Mouse (Mus musculus) layer of hippocampus, adult 9-11 months (tissue): ENCODE results near the gene Amt.
A peak's percentile ranks its signal among the peaks of the same experiment; 100 is the strongest.
"Not testable (repeated sequence)": the region's sequence is repeated elsewhere in the genome, so short reads cannot be mapped to it uniquely, and the experiment has no call there.

Experiments
- DNase-seq: peaks from one replicate; pipeline ENCODE4 v3.0.0; 2022

Gene Amt

DNA sequence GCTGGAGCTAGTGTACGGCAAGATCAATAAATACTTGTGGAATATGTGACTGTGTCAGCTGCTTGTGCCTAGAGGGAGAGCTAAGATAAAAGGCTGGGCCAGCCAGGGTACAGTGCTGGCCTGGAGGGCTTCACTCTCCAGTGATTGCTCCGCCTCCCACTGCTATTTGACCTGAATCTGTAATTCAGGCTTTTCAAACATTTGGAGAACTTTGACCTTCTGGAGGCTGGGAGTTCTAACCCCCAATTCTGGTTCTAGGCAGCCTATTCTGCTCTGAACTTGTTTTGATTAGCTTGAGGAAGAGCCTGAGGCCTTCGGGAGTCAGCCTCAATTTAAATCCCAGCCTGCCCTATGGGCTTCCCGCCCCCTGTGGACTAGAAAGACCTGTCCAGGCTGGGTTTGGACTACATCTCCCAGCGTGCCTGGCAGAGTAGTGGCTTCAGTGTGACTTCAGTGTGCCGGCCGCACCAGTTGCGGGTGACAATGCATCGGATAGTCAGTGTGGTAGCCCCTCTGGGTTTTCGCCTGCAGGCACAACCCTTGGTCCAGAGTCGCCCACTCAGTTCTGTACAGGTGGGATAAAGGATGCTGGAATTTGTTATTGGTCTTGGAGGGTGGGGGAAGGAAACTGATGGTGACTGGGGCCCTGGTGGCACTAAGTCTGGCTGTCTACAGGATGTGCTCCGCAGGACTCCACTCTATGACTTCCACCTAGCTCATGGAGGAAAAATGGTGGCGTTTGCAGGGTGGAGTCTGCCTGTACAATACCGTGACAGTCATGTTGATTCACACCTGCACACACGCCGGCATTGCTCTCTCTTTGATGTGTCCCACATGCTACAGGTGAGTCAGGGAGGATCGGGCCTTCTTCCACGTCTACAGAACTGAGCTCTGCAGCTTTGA lies at the start of gene Amt:
Gene Amt, plus strand, starts transcription at position 401 of the 903 bp plus-strand sequence.
- no peak for DNase-seq

DNA sequence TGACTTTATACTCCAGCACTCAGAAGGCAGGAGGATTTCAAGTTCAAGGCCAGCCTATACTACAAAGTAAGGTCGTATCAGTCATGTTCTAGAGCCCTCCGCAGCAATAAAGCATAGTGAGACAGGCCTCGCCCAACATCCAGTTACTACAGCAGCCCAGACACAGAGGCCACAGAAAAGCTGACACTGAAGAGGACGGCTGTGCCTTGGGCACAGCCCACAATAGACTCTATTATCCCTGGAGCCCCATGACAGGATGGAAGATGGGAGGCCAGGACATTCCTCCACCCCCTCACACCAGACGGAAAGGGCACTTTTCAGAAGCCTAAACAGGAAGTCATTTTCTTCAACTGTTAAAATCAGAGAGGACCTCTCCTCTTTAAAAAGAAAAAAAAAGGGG lies 47.7 kb upstream of the Amt start:
- no peak for DNase-seq

DNA sequence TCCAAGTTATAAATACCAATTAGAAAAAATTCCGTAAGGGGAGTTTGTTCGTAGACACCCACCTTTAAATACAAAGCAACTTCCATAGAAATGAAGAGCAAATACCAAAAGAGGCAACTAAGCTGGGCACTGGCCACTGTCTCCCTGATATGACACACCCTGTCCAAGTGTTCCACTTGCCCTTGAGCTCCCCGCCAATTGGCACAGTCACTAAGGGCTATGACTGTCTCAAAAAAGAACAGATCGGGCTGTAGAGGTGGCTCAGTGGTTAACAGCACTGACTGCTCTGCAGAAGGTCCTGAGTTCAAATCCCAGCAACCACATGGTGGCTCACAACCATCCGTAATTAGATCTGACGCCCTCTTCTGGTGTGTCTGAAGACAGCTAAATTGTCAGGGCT lies 44.8 kb upstream of the Amt start:
- DNase-seq: no peak

DNA sequence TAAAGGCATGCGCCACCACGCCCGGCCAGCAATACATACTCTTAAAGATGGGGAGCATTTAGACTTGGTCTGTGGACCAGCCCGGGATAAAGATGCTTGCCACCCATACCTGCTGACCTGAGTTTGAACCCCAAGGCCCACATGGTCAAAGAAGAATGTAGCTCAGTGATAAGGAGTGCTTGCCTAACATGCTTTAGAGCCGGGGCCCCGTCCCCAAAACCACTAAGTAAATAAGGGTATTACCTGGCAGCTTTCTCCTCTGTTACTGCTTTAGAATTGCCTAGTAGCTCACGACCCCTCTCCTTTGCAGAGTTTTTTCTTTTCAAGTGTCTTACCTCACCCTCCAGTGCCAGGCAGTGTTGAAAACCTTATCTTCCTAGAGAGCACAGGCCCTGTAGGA lies 43.9 kb upstream of the Amt start:
- DNase-seq: no peak

DNA sequence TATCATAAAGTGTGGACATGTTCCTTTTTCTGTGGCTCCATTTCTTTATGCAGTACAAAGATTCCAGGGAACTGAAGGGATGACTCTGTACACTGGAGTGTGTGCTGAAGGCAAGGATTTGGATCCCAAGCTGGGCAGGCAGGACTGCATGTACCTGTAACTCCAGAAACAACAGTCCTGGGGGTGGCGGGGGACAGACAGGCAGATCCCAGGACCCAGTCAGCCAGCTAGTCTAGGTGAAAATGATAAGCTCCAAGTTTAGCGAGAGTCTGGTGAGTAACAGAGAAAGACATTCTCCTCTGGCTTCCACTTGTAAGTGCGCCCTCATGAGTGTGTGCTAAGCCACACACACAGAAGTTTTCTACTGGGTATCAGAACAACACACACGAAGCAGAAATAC lies 36.1 kb upstream of the Amt start:
- DNase-seq: no peak

DNA sequence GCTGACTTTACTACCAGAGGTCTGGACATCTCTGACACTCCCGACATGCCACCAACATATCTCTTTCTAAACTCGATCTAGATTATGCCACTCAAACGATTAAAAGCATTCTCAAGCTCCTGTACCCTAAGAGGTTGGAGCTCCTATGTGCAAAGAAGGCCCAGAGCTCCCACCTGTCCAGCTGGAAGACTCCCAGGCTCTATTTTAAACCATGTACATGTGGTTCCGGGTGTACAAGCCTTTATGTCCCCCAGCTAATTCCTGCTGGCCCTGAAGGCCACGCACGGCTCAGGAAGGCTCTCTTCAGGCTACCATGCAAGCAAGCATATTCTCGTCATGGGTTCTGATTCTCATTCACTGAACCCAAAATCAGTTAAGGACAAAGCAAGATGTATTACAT lies 34.8 kb upstream of the Amt start:
- DNase-seq: no peak

DNA sequence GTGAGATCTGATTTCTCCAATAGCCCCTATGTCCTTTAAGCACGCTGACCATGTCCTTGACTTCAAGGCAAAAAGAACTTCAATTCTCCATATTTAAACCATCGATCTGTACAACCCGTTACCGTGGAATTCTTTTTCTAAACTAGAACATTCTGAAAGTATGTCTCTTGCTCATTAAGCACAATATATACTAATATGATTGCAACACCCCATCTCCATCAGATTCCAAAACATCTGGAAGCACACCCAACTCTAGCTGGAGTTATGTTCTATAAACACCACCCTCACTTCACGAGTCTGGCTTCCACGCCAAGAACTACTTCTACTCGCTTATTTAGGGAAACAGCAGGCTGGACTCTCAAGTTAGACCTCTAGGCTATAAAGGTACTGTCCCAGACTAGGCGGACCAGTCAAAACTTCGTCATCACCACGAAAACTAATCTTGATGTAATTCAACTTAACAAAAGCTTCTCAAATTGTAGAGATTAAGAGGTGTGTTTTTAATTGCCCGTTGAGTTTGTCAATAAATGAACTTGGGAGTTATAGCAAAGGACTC lies 34.1 kb upstream of the Amt start:
- no peak for DNase-seq

DNA sequence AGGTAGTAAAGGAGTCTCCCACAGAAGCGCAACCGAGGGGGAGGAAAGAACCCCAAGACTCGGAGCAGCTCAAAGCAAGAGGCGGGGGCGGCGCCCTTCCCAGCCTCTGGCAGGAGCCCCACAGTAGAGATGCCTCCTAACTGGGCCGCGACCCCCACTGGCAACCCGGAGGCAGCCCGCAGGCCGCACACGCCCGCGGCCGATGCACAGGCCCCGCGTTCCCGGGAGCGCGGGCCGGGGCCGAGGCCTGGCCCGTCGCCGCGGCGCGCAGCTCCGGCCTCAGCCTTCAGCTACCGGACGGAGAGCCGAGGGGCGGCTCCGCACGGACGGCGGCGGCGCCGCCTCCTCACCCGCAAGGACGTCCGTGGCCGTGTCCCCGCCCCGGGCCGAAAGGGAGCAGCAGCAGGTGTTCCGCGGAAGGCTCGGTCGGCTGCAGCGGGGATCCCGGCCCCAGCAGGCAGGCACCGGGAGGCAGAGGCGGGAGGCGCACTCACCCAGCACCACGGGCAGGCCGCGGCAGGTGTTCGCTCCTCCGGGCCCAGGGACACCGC lies 33.4 kb upstream of the Amt start:
- DNase-seq: peak; percentile 10

DNA sequence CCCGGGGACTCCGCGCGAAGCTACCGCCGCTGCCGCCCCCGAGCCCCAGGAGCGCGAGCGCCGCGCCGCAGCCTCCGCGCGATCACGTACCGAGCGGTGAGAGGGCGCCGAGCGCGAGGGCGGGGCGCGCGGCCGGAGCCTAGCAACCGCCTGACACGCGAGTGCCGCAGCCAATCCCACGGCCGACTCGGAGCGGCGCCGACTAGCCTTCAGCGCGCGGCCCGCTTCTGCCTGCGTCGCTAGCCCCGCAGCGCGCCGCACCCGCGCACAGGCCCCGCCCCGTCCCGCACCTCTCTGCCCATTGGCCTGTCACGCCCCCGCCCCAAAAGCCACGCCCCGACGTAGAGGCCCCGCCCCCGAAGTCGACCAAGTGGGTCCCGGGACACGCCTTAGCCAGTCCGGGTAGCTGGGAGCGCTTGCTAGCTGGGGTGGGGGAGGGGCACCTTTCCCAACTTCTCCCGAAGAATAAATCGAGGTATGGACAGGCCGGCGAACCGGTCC lies 32.9 kb upstream of the Amt start, which contains the start of gene Dag1:
Gene Dag1, minus strand, starts transcription at position 269 of the 501 bp plus-strand sequence.
- peak; percentile 98 for DNase-seq

DNA sequence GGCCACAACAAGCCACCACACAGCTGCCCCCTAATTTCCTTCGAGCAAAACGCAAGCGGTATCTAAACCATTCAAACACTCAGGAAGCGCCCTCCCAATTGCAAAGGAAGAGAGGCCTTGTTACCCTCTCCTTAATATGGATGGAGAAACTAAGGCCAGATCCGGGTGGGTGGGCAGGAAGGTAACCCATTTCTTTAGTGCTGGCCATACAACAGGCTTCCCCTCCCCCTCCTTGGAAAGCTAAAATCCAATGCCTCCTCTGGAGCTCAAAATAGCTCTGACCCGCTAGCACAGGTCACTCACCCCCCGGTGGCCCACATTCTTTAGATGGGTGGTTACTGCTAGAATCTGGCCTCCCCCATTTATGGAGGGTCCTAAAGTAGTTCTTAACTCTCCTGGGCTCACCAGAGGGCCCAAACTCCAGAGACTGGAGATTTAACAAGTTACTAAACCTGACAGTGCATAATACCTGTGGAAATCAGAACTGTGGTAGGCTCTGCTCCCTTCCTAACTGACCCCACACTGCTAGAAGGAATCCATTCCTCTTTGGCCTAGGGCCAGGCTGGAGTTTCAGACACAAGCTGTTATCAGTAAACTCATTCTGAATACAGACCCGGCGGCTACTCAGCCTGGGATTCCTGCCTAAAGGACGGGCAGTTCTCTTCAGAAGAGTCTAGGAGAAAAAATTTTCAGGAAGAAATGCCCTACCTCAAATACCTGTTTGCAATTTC lies 32.3 kb upstream of the Amt start:
- DNase-seq: peak; percentile 12

DNA sequence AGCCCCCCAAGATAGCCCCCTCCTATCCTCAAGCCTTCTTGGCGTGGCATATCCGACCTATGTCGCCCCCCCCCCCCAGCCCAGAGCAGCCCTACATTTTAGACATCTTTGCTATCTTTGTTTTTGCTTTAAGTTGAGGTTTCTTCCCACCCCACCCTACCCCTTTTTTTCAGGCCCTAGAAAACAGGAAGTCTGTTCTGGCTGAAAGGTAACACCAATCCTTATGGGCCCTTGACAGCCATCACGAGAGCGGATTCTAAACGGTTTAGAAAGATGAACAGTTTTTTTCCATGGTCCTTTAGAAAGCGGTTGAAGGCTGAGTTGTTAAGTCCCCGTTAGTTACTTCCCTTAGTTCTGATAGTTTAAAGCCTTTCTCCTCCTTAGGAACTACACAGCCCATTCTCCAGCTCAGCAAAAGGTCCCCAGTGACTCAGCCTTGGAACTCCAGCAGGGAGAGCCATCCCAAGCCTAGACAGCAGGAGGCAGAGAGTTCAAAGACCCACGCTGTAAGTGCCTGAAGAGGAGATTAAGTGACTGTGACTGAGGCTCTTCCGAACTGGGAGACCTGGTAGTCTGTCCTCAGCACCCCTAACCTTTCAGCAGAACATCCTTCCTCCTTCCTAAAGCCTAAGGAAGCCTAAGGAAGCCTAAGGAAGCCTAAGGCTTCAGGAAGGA lies 30.3 kb upstream of the Amt start:
- no peak for DNase-seq

DNA sequence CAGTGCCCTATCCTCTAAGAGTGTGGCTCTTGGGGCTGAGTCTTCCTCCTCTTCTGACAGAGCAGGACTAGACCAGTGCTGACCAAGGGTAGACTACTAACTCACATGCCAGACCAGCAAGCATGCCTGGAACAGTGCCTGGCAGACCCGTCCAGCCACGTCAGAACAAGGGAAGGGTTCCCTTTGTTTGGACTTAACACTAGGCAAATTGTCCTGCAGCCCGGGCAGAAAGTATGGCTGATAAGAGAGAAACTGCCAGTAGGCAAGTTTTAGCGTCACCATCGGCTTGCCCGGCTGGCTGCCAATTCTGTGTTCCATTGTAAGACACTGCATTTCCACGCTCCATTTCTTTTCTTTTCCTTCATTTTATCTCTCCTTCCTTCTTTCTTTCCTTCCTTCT lies 29.0 kb upstream of the Amt start:
- DNase-seq: no peak

DNA sequence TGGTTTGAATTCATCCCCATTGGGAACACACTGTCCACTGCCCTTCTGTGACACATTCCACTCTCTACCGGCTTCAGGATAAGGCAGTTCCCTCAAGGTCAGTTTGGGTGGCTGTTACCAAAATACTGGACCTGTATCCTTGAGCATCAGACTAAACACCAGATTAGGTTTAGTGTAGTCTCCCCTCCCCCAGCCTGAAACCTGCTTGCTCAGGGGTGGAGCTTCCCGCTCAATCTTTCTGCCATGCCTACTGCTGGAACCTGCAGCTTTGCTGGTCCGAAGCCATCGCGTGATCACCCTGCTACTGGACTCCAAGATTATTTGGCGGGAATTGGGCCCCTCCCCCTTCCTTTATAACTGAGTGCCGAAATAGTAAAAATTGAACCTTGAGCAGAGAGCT lies 28.0 kb upstream of the Amt start:
- not testable (repeated sequence) for DNase-seq

DNA sequence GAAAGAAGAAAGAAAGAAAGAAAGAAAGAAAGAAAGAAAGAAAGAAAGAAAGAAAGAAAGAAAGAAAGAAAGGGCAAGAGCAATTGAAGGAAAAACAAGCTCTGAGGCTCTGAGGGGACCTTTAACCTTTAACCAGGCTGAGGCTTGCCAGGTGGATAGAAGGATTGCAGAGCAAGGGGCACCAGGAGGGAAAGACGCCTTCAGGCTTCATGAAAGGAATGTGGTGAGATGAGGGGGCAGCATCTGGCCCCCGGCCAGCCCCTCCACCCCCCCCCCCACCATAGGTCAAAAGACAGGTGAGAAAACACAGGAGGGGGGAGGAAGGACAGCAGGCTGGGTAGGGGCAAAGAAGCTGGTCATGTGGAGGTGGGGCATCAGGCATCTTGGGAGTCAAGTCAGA lies 24.7 kb upstream of the Amt start:
- DNase-seq: no peak

DNA sequence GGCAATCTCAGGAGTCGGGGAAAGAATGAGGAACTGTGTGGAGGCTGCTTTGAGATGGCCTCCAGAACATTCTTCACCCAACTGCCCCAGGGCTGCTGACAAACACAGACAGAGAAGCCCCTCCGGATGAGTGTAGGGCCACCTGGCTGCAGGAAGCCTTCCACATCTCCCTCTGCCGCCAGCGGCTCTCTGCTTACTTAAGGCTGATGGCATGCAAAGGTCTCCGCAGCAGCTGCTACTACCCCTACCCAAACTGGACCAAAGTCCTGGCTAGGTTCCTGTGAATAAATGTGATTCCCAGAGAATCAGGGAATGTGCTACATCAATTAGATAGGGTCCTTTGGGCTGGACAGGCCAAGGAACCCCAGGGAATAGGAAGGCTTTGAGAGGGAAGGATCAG lies 24.0 kb upstream of the Amt start:
- DNase-seq: no peak

DNA sequence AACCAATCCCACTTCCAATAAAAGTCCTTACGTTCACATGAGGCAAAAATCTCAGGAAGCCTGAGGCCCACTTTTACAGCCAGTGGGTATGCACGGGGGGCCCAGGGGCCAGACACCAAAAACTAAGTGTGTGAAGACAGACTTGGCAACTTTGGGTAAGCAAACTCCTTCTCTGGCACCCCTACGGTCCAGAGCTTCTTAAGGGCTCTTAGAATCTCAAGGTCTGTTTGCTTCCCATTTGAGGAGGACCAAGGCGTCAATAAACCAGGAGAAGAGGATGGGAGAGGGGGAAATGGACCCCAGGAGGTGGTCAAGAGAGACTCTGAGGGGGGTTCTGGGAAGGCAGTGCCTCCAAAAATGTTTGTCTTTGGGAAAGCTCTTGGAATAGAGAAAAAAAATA lies 23.2 kb upstream of the Amt start:
- no peak for DNase-seq

DNA sequence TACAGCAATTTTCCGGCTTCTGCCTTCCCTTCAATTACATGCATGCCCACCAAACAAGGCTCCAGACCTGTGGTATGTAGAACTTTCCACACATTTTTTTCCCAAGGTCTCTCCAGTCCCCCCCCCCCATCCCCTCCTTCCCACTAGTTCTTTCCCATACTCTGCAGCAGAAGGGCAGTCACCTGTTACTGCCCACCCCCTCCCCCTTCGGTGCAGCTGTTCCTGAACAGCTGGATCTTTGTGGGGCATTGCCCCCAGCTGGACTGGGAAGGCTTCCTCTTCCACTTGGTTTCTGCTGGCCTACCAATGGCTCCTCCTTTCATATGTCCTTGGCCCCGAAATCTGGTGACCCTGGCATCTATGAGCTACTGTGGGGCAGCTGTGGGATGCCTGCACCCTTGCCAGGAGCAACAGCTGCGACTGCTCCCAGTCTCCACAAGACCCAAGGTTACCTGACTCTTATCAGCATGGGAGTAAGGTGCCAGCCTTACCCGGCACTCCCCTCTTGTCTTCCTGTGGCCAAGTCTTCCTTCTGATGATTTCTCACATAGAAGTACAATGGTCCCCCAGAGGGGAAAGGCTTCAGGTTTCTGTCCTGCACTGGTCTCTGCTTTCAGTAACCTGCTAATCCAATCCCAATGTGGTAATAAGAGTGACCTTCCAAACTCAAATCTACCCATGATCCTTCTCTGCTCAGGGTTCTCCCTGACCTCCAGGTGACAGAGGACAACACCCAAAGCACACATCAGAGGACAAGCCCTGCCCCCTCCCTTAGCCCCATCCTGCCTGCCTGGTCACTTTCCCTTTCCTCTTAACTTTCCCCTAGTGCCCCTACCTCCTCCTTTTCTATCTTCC lies 21.9 kb upstream of the Amt start:
- no peak for DNase-seq

DNA sequence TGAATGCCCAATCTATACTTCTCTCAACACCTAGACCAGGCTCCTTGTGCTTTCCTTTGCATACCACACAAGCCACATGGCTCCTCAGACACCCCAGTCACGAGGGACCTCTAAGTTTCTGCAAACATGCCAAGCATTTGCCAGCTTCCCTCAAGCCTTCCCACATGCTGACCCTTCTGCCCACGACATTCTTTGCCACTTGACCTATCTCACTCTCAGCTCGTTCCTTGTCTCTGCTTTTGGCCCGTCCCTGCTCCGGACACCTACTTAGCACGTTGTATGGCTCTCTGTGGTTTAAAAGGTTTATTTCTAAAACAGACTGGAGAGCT lies 21.4 kb upstream of the Amt start:
- DNase-seq: no peak

DNA sequence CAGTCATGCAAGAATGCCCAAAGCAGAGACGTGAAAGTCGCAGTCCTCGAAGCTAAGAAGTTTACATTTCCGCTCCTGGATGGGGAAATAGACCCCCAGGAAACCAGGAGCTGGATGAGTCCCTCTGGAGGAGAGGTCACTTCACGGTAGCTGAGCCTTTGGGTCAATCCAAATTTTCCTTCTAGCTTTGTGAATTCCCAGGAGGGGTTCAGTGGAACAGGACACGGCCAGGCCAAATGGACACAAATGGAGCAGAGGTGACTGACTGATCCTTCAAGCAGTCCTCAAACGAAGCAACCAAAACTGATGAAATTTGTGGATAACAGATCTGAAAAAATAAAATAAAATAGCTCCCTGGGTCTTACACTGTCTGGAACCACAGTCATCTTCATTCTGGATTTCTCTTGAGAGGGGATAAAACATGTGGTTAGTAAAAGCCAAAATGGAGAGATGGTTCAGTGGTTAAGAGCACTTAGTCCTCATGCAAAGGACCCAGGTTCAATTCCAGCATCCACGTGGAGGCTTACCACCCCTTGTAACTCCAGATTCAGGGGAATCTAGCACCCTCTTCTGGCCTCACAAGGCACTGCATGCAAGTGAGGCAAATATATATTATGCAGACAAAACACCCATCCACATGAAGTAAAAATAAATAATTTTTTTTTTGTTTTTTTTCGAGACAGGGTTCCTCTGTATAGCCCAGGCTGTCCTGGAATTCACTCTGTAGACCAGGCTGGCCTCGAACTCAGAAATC lies 17.8 kb upstream of the Amt start:
- no peak for DNase-seq

DNA sequence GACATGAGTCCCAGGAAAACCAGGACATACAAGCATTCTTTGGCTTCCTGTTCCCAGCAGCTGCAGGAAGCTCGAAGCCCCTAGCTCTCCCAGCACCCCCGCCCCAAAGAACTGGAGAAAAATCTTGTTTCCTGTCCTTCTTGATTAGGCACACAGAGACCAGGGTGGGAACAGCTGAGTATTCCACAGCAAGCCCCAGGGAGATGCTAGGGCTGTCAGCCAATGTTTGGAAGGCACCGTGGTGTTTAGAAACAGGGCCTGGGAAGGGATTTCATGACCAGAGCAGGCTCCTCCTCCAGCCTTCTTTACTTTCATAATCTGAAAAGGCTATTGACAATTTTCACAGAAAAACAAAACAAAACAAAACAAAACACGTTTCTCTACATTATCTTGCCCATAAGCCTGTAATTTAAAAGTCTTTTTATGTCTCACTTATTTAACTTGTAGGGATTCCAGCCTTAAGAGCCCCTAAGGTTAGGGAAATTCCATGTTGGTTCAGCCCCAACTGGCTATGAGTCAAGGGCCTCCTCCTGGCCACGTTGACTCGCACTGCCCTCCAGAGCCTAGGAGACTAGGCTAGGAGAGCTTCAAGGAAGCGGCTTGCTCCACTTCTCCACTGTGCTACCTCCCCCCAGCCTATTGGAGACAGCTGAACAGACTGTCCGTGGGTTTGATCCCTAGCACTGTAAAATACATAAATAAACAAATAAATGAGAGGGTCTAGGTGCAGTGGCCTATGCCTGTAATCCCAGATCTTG lies 16.4 kb upstream of the Amt start:
- no peak for DNase-seq
